In genomic region chr9:25252283-25252726, GRCm38 (mm10) we compare ENCODE assay signal across 7 mouse cellular contexts. TPM values are rescaled to one million over a fixed set of nuclear protein-coding genes. Genes with fewer than 3 reads are reported as not detected.
DNase-seq lines count a peak whose midpoint lies in the region; ATAC-seq lines count a peak whose summit lies in the region.

Gene Sept7 (plus strand): TSS chr9:25252439.

- peak within 1 kb of the TSS; percentile 94 for H3K9ac ChIP-seq in intestine, embryonic 15.5 days

- WGBS in intestine, embryonic 15.5 days = under 1% methylated on average over 54 of the region's 54 CpGs
- under 1% methylated on average over 53 of the region's 54 CpGs for WGBS in midbrain, embryonic 10.5 days

- ATAC-seq in intestine, embryonic 15.5 days = peak; percentile 98

- no peaks in the 10 kb centered on the region for H3K36me3 ChIP-seq in intestine, embryonic 15.5 days
- no peaks in the 10 kb centered on the region for H3K36me3 ChIP-seq in midbrain, embryonic 10.5 days

- no peaks in the 10 kb centered on the region for H3K27me3 ChIP-seq in intestine, embryonic 15.5 days (replicated peaks)
- no peaks in the 10 kb centered on the region for H3K27me3 ChIP-seq in midbrain, embryonic 10.5 days (ENCODE audit: low read depth, poor library complexity, severe bottlenecking)

- H3K9me3 ChIP-seq in intestine, embryonic 15.5 days = no peaks in the 10 kb centered on the region
- H3K9me3 ChIP-seq in midbrain, embryonic 10.5 days (replicated peaks) = no peaks in the 10 kb centered on the region

- peak within 1 kb of the TSS; percentile 99 for H3K27ac ChIP-seq in intestine, embryonic 15.5 days
- H3K27ac ChIP-seq in midbrain, embryonic 10.5 days (replicated peaks) = peak within 1 kb of the TSS; percentile 99

- peak within 1 kb of the TSS; percentile 63 for H3K4me2 ChIP-seq in intestine, embryonic 15.5 days (replicated peaks)

- H3K4me1 ChIP-seq in intestine, embryonic 15.5 days (replicated peaks) = peaks cover 7% of the 10 kb centered on the region; the same call in 1 of the 2 replicates
- peaks cover 28% of the 10 kb centered on the region for H3K4me1 ChIP-seq in midbrain, embryonic 10.5 days

- intact Hi-C loops in gastrocnemius, postnatal 36 days (cut with DNase I) = loop anchor here (2.0 kb wide), 1 partner anchor 78 kb away; no protein-coding TSS in a partner anchor
- intact Hi-C loops in left cerebral cortex, postnatal 25 days (cut with DNase I) = loop anchor here (1.0 kb wide), 3 partner anchors 44 to 101 kb away; partner anchors contain the start of gene Herpud2

- peak within 1 kb of the TSS; percentile 76 for H3K4me3 ChIP-seq in intestine, embryonic 15.5 days (replicated peaks)
- H3K4me3 ChIP-seq in midbrain, embryonic 10.5 days = peak within 1 kb of the TSS; percentile 94

- DNase-seq in adrenal gland, adult 2 months = peak; percentile 99
- peak; percentile 98 for DNase-seq in embryo, embryonic 11.5 days (ENCODE audit: low read depth, low spot score)
- peak; percentile 98 to 99 for DNase-seq in gastrocnemius, postnatal 36 days
- DNase-seq in left cerebral cortex, postnatal 25 days (ENCODE audit: low spot score in 2 of 2) = peak; percentile 99 to 100
- peak; percentile 98 for DNase-seq in midbrain, embryonic 10.5 days (ENCODE audit: low spot score)
- DNase-seq in right cerebral cortex, postnatal 4 days = peak; percentile 97

RNA-seq across cellular contexts. Expression of gene Sept7, which starts in this region (rescaled TPM):
- total RNA-seq in adrenal gland, adult 2 months (2021) = 100 to 1,000 TPM; 116 to 125 TPM
- polyA plus RNA-seq in adrenal gland, adult 2 months (2012; rRNA removed) = 1.4 and 1.8 TPM in 2 replicates
- total RNA-seq in gastrocnemius, postnatal 36 days (2021) = 10 to 100 TPM; 64.4 to 67.1 TPM
- 221 and 262 TPM in 2 replicates for polyA plus RNA-seq in intestine, embryonic 15.5 days (2015; fragmentation: Nextera tagmentation; extraction: Ambion mirVana)
- total RNA-seq in left cerebral cortex, postnatal 25 days (2021) = 100 to 1,000 TPM; 372 to 405 TPM
- 234 and 248 TPM in 2 replicates for polyA plus RNA-seq in midbrain, embryonic 10.5 days (2016; fragmentation: Nextera tagmentation; extraction: Ambion mirVana)

Comparison
In these comparisons a context has a peak if more than half of its experiments do, and no peak if none do; other contexts are left out.
1. Peak in every context shown above with its lines: DNase-seq, ATAC-seq, H3K4me3 ChIP-seq and H3K27ac ChIP-seq.
2. RNA of gene Sept7 (polyA plus RNA-seq): 221 to 262 TPM in intestine, embryonic 15.5 days and 234 to 248 TPM in midbrain, embryonic 10.5 days; 1.4 to 1.8 TPM in adrenal gland, adult 2 months; every median in the first group is over 10 times any median in the second.